Mouse (Mus musculus) C2C12 (cell line): ENCODE results near the gene Apba3. TPM values are rescaled to one million over a fixed set of nuclear protein-coding genes. Genes with fewer than 3 reads are reported as not detected.
A peak's percentile ranks its signal among the peaks of the same experiment; 100 is the strongest.

Experiments
- H3K27me3 ChIP-seq: one replicate; pipeline ENCODE4 v1.6.1; 2011; ENCODE audit not compliant: control insufficient read depth, insufficient read depth, insufficient read length
- H3K36me3 ChIP-seq: one replicate; pipeline ENCODE4 v1.6.1; 2011; ENCODE audit not compliant: control insufficient read depth, insufficient read depth
- H3K4me3 ChIP-seq: one replicate; pipeline ENCODE4 v1.5.1; 2011; ENCODE audit warnings: mild to moderate bottlenecking, control low read depth; ENCODE audit not compliant: poor library complexity, insufficient read depth, severe bottlenecking
- H3K79me2 ChIP-seq: one replicate; pipeline ENCODE4 v1.6.1; 2011; ENCODE audit not compliant: control insufficient read depth, insufficient read depth
- H3K79me3 ChIP-seq: one replicate; pipeline ENCODE4 v1.6.1; 2011; ENCODE audit warnings: low read depth, control low read depth
- H3ac ChIP-seq: one replicate; pipeline ENCODE3; 2011; ENCODE audit warnings: low read depth; ENCODE audit not compliant: control insufficient read depth, insufficient read length
- CEBPB ChIP-seq: IDR thresholded peaks from one replicate; pipeline ENCODE4 v1.6.1; 2011; ENCODE audit warnings: low read depth, mild to moderate bottlenecking, control low read depth, moderate library complexity
- CTCF ChIP-seq: IDR thresholded peaks from one replicate; pipeline ENCODE4 v1.5.1; 2011; ENCODE audit not compliant: control insufficient read depth, insufficient read depth, insufficient read length
- FOSL1 ChIP-seq: IDR thresholded peaks from one replicate; pipeline ENCODE4 v1.8.0; 2011; ENCODE audit warnings: mild to moderate bottlenecking, low read length; ENCODE audit not compliant: poor library complexity, insufficient read depth, severe bottlenecking
- MAX ChIP-seq: IDR thresholded peaks from one replicate; pipeline ENCODE4 v1.6.1; 2011; ENCODE audit warnings: mild to moderate bottlenecking, control low read depth
- MYOD1 ChIP-seq: IDR thresholded peaks from one replicate; pipeline ENCODE4 v1.6.1; 2011; ENCODE audit warnings: low read depth; ENCODE audit not compliant: control insufficient read depth, insufficient read length
- MYOG ChIP-seq: IDR thresholded peaks from one replicate; pipeline ENCODE4 v1.6.1; 2011; ENCODE audit not compliant: control insufficient read depth, insufficient read length; ENCODE audit errors: extremely low read depth
- USF1 ChIP-seq: IDR thresholded peaks from one replicate; pipeline ENCODE4 v1.6.1; 2011; ENCODE audit warnings: low read depth, mild to moderate bottlenecking, control low read depth, moderate library complexity
- polyA plus RNA-seq: library from polyadenylated mRNA; unstranded; fragments of >200 nt; fragmentation: generic; extraction: Trizol; gene quantifications from one replicate; pipeline ENCODE4 v1.2.1, GENCODE M21; 2012; ENCODE audit warnings: missing spikeins

Gene Apba3
- polyA plus RNA-seq, 1 experiment: 103 TPM

DNA sequence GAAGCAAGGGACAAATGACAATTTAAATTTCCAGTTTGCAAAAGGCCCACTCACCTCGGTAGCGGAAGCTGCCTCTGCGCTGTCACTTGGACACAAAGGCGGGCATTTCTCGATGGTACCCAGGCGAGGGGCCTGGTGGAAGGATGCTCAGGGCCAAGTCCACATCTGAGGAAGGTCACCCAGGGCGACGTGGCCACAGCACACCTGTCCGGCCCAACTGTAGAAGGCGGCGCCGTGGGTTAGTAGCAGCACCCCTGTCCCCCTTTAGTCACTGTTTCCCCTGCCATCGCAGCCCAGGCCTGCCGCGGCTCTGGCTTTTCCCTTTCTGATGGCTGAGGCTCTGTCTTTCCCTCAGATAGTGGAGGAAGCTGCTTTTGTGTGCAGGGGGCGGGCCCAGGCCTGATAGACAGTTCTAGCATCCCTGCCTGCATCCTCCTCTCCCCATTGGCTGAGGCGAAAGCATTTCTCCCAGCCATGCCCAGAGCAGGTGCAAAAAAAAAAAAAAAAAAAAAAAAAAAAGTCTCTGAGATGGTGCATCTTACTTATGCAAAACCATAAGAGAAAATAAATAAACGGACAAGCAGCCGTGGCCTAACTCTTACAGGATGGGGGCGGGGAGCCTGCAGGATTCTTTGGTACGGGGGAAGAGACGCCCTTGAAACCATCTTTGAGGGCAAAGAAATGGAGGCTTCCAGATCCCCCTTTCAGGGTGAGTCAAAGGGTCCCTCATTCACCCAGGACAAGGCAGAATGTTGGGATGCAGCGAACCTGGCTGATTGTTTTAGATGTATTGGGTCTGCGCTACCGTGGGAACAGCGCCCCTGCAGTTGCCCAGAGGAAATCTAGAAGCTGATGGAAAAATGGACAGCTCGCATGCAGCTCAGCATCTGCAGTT is 36.1 kb upstream of the Apba3 start, which contains the start of gene Atcay:
TSS of gene Atcay (minus strand) at position 396 of the 895 bp plus-strand sequence.
- H3K4me3 ChIP-seq: no peak within 1 kb of the TSS

DNA sequence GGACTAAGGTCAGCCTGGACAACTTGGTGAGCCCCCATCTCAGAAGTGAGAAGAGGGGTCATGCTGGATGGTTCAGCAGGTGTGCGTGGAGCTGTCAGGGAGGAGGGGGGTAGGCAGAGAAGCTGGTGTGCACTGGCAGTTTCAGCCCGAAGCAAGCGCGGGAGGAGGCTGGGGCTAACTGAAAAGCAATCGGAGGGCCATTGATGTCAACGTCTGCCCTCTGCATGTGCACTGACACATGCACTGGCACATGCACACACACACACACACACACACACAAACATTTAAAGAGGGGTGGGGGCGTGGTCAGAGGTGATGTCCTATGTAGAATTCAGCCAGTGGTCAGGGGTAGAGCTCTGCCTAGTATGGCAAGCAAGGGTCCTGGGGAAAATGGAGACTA is 35.3 kb upstream of the Apba3 start:
- no peak for TF ChIP-seq CEBPB
- no peak for TF ChIP-seq MYOD1
- no peak for TF ChIP-seq MAX
- no peak for TF ChIP-seq CTCF
- TF ChIP-seq MYOG: no peak
- TF ChIP-seq USF1: no peak
- no peak for TF ChIP-seq FOSL1
- H3K4me3 ChIP-seq: no peak overlapping the region
- H3K79me2 ChIP-seq: no peaks in the 10 kb centered on the region
- no peaks in the 10 kb centered on the region for H3K36me3 ChIP-seq
- no peaks in the 10 kb centered on the region for H3K79me3 ChIP-seq
- no peak overlapping the region for H3ac ChIP-seq
- H3K27me3 ChIP-seq: no peaks in the 10 kb centered on the region

More for the DNA sequence above, 36.1 kb upstream of the Apba3 start, which contains the start of gene Atcay:
- Histone ChIP-seq H3K79me3 (no peaks in the 10 kb centered on the region), H3K79me2 (no peaks in the 10 kb centered on the region), H3ac (no peak within 1 kb of the TSS), H3K27me3 (no peaks in the 10 kb centered on the region), H3K36me3 (no peaks in the 10 kb centered on the region)
- TF ChIP-seq CTCF (no peak), USF1 (no peak), FOSL1 (no peak), MYOD1 (no peak), MAX (no peak), CEBPB (no peak), MYOG (no peak)

DNA sequence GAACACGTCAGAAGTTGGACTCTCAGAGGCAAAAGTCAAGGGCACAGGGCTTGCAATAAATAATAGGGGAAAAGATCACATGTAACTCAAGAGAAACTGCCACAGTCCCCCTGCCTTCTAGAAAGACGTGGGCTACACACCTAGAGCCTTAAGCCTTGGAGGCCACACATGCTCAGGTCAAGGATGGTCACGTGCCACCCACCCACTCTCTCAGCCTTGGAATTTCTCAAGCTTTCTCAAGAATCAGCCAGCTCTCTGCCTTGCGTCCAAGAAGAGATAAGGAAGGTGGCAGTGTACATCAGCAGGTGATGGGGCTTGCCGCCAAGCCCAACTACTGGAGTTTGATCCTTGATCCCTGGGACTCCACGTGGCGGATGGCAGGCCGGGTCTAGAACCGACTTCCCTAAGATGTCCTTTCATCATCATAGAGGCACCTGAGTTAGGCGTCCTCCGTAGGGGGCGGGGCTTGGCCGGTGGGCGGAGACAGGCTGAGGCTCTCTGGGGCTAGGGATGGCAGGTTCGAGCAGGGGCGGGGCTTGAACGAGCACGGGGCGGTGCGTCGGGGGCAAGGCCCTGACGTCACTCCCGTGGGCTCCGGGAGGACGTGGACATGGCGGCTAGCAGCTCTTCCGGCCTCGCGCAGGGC is 34.1 kb upstream of the Apba3 start, which contains the start of gene Zfr2:
TSS of gene Zfr2 (plus strand) at position 576 of the 646 bp plus-strand sequence.
- H3K36me3 ChIP-seq: no peaks in the 10 kb centered on the region
- peak within 1 kb of the TSS; percentile 25 for H3K4me3 ChIP-seq
- no peaks in the 10 kb centered on the region for H3K27me3 ChIP-seq
- no peaks in the 10 kb centered on the region for H3K79me3 ChIP-seq
- H3ac ChIP-seq: peak within 1 kb of the TSS; percentile 45
- no peaks in the 10 kb centered on the region for H3K79me2 ChIP-seq
- TF ChIP-seq MAX (no peak), USF1 (peak; percentile 54), MYOG (no peak), CTCF (no peak), FOSL1 (no peak)

DNA sequence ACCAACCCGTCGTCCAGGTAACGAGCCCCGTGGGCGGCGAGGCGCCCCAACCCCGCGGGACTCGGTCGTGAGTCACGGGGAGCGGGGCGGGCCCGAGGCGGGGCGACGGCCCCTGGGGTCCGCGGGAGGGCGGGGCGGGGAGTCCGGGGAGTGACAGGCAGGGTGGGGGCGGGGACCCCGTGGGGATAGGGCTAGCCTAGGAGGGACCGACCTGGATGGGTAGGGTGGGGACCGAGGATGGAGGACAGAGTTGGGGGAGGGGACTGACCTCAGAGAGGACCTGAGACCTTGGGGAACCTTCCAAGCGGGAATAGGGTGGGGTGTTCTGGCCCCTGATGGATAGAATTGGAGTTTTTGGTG is 33.6 kb upstream of the Apba3 start:
- peak overlapping the region; percentile 45 for H3ac ChIP-seq
- no peaks in the 10 kb centered on the region for H3K79me2 ChIP-seq
- TF ChIP-seq MAX (no peak), CEBPB (no peak), MYOG (no peak), CTCF (no peak), MYOD1 (no peak), USF1 (no peak), FOSL1 (no peak)
- no peaks in the 10 kb centered on the region for H3K27me3 ChIP-seq
- no peaks in the 10 kb centered on the region for H3K79me3 ChIP-seq
- H3K36me3 ChIP-seq: no peaks in the 10 kb centered on the region
- peak overlapping the region; percentile 25 for H3K4me3 ChIP-seq

DNA sequence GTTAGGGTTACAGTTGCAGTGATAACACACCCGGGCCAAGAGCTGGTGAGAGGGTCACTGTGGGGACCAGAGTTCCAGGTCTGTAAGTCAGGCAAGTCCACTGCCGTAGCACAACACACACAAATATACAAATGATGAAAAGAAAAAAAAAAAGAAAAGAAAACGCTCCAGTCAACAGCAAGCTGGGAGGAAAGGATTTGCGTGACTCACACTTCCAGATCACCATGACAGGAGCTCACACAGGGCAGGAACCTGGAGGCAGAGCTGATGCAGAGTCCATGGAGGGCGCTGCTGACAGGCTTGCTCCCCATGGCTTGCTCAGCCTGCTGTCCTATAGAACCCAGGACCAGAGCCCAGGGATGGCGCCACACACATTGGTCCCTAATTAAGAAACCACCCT is 32.6 kb upstream of the Apba3 start:
- H3K27me3 ChIP-seq: no peaks in the 10 kb centered on the region
- no peaks in the 10 kb centered on the region for H3K79me3 ChIP-seq
- H3K4me3 ChIP-seq: no peak overlapping the region
- no peak for TF ChIP-seq USF1
- TF ChIP-seq CEBPB: no peak
- TF ChIP-seq MYOG: no peak
- TF ChIP-seq FOSL1: no peak
- TF ChIP-seq CTCF: no peak
- H3K79me2 ChIP-seq: no peaks in the 10 kb centered on the region
- no peaks in the 10 kb centered on the region for H3K36me3 ChIP-seq
- H3ac ChIP-seq: no peak overlapping the region
